Mouse (Mus musculus): Measurements from ENCODE around the gene Atraid.
A peak's percentile ranks its signal among the peaks of the same experiment; 100 is the strongest.

The Atraid gene

DNA sequence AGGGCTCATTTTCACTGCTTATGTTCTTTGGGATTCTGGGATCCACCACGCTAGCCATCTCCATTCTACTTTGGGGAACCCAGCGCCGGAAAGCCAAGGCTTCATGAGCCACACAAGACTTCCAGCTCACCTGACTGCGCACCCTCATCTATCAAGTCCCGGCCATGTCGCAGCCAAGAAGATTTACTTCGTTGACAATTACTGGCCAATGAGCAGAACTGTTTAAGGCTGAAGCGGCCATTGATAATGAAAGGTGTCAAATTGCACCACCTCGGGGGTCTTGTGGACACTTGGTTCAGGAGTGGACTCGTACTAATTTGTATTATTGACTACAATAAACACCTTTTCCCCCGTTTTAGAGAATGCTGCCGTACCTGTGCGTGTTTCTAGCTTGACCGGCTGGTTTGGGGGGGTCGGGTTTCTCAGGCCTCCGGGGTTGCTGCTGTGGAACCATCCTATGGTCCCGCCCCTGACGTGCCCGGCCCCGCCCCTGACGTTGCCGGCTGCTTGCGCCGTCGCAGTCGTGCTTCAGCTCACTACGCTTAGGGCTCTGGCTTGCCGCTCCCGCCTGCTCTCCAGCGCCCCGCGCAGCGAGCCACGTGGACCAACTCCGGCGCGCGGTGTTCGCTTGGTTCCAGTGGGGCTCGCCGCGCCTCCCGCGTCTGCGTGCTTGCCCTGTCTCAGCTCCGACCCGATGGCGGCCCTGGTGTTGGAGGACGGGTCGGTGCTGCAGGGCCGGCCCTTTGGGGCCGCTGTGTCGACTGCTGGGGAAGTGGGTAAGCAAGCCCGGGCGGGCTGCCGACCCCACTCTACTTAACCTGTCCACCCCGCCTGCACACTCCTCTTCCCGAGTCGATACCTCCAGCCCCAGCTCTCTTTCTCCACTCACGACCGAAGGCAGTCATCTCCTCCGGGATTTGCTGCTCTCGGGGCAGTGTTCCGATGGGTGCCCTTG lies 6.4 kb downstream of the Atraid start, which contains the start of gene Cad:
Gene Cad, plus strand, starts transcription at position 520 of the 955 bp plus-strand sequence.
- peak; percentile 83 for DNase-seq (ENCODE audit: low read depth, low spot score)

GRCm38 (mm10) chr5:31055216-31056140 lies 7.4 kb downstream of the Atraid start:
- DNase-seq (ENCODE audit: low read depth, low spot score): no peak

DNA sequence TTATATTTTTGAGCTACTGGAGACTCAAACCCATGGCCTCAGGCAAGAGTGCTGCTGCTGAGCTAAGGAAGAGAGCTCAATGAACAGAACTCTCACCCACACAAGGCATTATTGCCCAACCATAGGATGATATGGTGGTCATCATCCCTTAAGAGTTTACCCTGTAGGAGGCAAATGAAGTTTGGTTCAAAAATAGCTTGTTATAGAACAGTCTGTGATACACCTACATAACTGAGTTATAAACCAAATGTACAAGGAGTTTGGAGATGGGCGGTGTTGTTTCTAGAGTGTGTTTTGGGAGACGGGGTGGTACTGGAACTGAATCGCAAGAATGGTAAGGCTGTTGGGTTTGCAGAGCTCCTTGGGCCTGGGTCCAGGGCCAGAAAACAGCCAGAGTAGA lies 21.7 kb downstream of the Atraid start:
- no peak for DNase-seq (ENCODE audit: low read depth, low spot score)

GRCm38 (mm10) chr5:31071059-31071458 lies 22.9 kb downstream of the Atraid start:
- no peak for DNase-seq (ENCODE audit: low read depth, low spot score)

DNA sequence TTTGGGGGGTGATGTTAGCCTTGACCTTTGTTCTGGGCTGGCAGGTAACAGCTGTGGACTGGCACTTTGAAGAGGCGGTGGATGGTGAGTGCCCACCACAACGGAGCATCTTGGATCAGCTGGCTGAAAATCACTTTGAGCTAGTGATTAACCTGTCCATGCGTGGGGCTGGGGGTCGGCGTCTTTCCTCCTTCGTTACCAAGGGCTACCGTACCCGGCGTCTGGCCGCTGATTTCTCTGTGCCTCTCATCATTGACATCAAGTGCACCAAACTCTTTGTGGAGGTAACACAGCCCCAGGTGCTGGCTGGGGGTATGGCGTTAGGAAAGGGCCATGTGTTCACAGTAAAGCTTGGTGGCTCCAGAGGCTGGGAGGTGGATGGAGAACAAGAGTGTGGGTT lies 23.7 kb downstream of the Atraid start:
- DNase-seq (ENCODE audit: low read depth, low spot score): no peak

- DNase-seq (ENCODE audit: low read depth, low spot score): no peak
Observed at GRCm38 (mm10) chr5:31073176-31073575, 25.1 kb downstream of the Atraid start.

DNA sequence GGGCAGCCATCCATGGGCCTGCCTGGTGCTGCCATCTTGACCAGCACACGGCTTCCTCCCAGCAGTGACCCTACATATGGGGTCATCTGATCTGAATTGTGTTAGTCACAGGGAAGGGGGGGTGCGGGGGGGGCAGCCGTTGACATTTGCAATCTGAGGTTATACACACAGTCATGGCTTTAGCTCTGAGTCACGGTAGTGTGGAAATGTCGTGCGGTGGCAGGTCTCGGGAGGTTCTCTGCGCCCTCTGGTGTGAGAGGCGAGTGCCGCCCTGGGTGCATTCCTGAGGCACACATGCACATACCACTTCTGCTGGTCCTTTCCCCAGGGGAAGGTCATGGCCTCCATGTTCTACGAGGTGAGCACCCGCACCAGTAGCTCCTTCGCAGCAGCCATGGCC lies 28.2 kb downstream of the Atraid start:
- DNase-seq (ENCODE audit: low read depth, low spot score): no peak

GRCm38 (mm10) chr5:31080059-31080794 lies 32.1 kb downstream of the Atraid start:
- DNase-seq (ENCODE audit: low read depth, low spot score): peak; percentile 88

DNA sequence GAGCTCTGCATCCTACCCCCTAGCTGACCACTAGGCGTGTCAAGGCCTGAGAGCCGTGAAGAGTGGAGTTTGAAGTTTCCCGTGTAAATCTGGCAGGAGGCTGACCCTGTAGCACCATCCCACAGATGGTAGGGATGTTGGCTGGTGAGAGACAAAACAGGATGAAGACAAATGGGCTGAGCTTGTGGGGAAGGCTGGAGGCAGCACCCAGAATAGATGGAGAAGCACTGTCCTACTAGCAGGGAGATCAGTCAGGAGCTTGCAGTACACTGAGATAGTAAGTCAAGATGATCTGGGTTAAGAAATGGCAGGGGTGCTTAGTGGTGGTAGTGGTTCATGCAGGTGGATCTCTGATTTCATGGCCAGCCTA lies 32.7 kb downstream of the Atraid start:
- peak; percentile 49 for DNase-seq (ENCODE audit: low read depth, low spot score)

GRCm38 (mm10) chr5:31081386-31081785 lies 33.3 kb downstream of the Atraid start:
- no peak for DNase-seq (ENCODE audit: low read depth, low spot score)

DNA sequence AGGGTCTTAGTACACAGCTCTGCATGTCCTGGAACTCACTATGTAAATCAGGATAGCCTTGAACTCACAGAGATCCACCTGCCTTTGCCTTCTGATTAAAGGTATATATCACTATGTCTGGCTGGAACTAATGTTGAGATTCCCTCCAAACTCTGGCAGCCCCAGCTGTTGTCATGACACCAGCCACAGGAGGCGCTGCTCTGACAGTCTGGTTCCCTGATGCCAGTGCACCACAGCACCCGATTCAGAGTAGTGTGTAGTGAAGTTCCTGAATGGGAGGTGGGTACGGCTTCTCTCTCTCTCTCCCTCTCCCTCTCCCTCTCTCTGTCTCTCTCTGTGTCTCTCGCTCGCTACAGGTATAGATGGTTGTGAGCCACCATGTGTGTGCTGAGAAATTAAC lies 34.2 kb downstream of the Atraid start:
- DNase-seq (ENCODE audit: low read depth, low spot score): no peak

GRCm38 (mm10) chr5:31082935-31083625 lies 35.0 kb downstream of the Atraid start:
- DNase-seq (ENCODE audit: low read depth, low spot score): no peak

- DNase-seq (ENCODE audit: low read depth, low spot score): no peak
Observed at GRCm38 (mm10) chr5:31083949-31084348, 35.8 kb downstream of the Atraid start.

DNA sequence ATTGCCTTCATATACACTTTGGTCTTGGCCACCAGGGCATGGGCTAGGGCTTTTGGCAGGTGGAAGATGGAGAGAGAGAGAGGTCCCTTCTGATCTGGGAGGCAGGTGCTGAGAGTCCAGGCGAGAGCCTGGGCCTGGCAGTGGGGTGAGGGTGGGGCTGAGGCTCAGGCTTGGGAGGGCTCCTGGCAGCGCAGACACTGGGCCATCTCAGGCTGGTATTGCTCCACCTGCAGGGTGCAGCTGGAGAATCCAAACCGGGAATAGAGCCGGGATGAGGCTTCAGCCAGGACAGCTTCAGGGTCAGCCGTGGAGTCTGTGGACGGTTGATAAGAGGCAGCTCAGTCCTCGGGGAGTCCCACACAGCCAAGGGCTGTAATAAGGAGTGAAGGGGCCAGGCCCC lies 38.5 kb downstream of the Atraid start:
- DNase-seq (ENCODE audit: low read depth, low spot score): no peak

GRCm38 (mm10) chr5:31087131-31087530 lies 39.0 kb downstream of the Atraid start:
- DNase-seq (ENCODE audit: low read depth, low spot score): no peak

DNA sequence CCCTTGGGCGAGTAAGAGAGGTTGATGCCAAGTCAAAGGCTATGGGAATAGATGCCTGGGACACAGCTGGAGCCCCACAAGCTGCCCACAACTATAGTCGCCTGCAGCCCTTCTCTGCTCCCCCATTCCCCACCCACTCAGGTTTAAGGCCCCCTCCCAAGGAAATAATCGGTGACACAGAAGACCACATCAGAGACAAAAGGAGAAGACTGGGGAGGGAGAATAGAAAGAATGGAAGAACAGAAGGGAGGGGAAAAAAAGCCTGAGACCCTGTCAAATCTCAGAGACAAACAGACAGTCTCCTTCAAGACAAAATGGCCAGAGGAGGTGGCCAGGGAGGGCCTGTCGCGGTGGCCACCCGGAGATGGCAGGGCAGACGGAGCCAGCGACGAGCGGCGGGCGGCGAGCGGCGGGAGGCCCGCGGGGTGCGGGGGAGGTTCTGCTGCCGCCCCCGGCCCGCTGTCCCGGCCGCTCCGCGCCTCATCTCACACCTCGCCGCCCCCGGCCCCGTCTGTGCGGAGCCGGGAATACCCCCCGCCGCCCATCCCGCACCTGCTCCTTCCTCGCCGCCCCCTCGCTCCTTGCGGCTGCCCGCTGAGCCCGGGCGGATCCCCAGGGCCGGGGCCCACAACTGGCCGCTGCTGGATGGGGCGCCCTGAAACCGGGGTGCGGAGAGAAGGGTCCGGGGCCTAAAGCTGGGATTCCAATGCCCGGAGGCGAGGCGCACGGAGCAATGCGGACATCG lies 44.3 kb downstream of the Atraid start:
- no peak for DNase-seq (ENCODE audit: low read depth, low spot score)

- DNase-seq (ENCODE audit: low read depth, low spot score): peak; percentile 52
Observed at GRCm38 (mm10) chr5:31093151-31094041, 45.3 kb downstream of the Atraid start.

DNA sequence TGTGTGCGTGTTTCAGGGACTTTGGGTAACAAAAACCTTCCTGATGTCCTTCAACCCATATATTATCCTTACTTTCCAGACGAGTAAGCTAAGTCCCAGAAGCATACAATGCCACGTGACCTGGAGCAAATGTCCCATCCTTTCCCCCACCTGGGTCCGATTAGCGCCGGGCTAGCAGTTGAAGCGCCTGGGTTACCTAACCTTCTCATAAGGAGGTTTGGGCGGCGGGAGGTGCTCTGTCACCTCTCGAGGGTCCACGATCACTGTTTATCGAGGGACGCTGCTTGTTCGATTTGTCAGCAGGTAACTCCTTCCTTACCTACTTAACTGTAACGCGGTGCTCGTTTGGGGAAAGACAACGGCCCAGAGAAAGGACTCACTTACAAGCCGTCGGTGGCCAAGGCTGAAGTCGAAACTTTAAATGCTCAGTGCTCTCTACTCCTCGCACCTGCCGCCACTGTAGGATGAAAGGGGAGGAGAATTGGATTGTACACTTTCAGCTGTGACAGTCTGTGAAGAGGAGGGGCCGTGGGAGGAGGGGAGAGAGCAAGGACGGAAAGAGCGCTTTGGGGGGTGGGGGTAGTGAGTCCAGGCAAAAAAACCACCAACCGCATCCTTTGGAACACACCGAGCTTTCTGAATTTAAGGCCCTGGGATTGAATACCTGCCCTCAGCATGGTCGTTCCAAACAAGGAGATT lies 46.1 kb downstream of the Atraid start:
- DNase-seq (ENCODE audit: low read depth, low spot score): no peak
